Mouse (Mus musculus) ovary, postnatal 14 days (tissue): Measurements from ENCODE around the gene Cxadr.
"Not testable (repeated sequence)": the region's sequence is repeated elsewhere in the genome, so short reads cannot be mapped to it uniquely, and the experiment has no call there.

Experiments
- DNase-seq: peaks from one replicate; pipeline ENCODE4 v3.0.0; 2022; ENCODE audit warnings: low spot score

The Cxadr gene

DNA sequence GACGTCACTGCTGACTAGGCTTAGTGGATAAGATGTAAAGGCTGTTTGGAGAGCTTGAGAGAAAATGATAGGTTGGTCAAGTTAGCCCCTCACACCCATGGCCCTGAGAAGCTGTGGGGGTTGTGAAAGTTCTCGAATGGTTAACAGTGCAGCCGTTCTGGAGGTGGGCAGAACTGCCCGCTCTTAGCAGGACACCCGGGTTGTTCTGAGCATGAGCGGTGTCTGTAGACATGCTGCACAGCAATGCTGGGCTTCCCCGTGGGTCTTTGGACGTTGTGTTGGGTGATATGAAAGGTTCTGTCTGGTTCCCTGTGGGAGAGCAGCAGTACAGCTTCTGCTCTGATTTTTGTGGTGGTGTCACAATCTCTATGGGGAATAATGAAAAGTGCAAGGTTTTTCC is 5.3 kb downstream of the Cxadr start:
- no peak for DNase-seq

DNA sequence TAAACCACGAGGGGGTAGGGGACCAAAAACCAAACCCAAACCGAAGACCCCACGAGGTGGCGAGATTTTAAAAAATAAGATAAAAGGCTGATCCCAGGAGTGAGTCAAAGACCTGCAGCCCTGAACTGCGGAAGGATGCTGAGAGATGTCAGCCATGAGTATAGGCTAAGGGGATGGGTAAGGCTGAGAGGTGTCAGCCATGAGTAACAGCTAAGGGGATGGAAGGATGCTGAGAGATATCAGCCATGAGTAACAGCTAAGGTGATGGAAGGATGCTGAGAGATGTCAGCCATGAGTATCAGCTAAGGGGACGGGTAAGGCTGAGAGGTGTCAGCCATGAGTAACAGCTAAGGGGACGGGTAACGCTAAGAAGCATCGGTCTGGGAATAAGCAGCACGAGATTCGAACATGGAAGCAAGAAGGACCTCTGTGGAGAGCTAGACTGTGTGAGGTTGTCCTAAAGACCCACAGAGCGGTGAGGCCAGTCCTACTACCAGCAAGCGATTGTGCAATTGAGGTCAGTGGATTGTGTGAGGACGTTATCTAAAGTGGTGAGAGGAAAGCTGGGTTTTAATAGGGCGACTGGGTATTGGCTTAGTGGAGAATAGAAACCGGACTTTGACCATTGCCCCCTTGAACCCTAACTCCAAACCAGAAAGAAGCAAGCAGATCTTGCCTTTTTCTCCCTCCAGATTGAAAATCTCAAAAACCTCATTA is 6.3 kb downstream of the Cxadr start:
- no peak for DNase-seq

DNA sequence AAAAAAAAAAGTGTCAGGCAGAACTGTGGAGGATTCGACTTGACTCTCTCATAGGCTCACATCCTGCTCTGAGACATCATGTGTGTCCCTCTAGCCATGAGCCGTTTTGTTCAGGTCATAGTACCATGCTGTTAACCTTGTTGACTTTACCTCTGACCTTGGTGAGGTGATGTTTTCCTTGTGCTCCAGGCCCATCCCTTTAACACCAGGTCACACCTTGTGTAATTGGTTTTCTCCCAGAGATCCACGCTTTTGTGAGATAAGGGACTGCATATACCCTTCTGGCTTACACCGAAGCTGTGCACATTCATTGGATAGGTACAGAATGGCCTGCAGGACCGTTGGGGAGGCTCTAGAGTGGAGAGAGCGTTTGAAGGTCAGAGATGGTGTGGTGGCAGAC is 8.0 kb downstream of the Cxadr start:
- DNase-seq = no peak

DNA sequence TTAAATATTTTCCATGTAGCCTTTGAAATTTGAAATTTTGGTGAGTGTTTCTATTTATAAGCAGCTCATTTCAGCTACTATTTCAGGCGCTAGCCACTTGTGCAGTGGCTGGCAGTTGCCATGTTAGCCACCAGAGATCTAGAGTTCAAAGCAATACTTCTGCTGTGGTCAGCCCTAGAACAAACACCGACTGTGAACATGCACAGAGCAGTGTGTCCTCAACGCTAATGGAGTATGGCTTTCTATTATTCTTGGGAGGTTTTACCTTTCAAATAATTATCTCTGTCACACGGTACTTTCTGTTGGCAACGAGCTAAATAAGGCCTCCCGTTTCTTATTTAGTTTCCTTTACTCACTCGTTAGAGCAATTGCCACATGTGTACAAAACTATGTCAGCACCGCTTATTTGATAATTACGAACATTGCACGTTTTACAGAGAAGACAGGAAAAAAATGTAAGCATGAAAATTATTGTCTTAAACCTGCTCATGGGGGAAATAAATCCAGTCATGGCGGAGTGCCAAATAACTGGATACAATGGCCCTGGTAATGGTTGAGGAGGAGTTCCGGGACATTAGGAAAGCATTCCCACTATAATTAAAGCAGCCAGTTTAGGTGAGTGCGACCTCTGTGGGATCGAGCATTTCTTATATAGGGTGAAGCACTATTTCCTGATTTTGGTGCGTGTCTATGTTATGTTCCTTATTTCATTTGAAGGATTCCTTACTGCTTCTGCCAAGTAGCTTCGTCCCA is 12.0 kb downstream of the Cxadr start:
- no peak for DNase-seq

DNA sequence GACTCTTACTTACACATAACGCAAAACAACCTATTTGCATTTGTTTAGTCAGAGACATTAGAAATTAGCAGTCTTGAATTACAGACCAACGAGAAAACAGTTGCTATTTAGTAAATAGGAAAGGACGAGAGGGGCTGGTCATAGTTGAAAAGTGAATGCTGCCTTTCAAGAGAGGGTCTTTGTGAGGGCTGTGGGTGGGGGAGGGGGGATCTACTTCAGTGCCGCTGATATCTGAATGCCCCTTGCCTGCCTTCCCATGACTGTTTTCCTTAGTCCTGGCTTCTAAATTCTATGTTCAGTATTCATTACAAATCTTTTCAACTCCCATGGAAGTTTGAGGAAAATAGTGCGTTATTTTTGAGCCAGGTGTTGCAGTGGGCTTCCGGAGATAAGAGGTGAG is 12.7 kb downstream of the Cxadr start:
- DNase-seq = no peak

DNA sequence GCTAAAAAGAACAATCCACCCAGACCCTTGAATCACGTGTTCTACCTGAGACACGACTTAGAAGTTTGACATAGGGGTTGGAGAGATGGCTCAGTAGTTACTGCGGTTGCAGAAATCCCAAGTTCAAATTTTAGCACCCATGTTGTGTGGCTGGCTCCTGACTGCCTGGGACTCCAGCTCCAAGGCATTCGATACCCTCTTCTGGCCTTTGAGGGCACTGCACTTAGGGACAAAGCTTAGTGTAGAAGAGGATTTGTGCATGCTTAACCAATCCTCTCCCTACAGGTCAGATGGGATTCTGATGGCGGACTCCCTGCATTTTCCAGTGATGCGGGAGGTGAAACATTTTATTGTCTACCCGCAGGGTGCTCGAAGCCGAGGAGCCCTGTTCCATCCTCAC is 15.6 kb downstream of the Cxadr start:
- peak; percentile 34 for DNase-seq

DNA sequence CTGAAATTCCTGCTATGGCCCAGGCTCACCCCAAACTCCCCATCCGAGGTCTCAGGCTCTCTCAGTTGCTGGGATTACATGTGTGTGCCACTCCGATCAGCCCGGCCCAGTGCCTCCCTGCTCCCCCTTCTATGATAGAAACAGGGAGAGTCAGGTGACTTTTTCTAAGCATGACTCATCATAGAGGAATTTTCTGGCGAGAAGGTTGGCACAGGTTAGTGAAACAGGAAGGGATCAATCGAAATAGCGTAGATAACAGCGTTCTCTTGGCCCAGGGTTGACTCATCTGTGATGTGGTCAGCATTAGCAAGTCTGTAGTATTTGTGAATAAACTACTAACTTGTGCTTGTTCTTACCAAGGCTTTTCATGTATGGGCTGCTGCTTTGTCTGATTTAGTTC is 16.7 kb downstream of the Cxadr start:
- DNase-seq = no peak

DNA sequence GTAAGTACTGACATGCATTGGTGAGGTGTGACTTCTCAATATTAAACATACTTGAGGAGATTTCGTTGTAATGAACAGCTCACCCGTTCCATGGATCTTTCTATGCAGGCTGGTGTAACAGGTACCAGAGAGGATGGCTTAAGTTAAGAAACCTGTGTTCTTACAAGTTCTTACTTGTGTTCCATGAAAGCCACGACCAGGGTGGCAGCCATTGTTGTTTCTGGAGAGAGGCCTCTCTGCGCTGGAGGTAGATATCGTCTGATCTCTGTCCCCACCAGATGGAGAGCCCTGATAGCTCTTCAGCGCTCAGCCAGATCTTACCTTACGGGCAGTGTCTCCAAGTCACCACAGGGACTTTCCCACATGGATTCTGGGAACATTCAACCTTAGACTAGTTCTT is 18.4 kb downstream of the Cxadr start:
- DNase-seq = no peak

DNA sequence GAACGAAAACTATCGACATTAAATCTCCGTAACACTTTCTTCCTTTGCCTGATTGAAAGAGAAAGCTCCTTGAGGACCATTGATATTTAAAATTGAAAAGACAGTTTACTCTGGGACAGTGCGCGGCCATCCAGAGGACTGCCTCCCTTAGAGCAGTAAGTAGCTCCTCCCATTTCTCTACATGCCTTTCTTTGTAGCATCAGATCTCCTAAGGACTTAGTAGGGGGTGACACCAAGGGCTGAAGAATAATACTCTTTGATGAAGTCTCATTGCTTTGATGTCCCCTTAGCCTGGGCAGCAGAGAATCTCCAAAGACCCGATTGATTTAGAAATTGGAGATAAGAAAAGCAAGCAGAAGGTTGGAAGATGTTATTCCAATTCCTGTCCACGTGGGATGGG is 20.3 kb downstream of the Cxadr start:
- no peak for DNase-seq

DNA sequence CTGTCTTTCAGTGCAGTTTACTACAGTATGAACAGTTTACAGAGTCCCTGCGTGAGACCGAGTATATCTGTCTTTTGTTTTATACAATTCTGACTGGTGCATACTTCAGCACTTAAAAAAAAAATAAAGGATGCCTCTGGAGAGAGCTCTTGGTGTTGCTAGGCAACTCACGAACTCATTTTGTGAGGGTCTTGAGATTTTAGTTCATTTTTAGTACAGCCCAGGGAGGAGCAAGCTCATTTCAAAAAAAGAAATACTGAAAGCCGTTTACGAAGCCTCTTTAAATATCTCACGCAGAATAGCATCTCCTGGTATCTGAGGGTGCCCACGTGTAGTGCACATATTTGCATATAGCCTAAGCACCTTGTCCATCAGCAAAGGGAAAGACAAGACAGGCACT is 20.9 kb downstream of the Cxadr start:
- DNase-seq = no peak

DNA sequence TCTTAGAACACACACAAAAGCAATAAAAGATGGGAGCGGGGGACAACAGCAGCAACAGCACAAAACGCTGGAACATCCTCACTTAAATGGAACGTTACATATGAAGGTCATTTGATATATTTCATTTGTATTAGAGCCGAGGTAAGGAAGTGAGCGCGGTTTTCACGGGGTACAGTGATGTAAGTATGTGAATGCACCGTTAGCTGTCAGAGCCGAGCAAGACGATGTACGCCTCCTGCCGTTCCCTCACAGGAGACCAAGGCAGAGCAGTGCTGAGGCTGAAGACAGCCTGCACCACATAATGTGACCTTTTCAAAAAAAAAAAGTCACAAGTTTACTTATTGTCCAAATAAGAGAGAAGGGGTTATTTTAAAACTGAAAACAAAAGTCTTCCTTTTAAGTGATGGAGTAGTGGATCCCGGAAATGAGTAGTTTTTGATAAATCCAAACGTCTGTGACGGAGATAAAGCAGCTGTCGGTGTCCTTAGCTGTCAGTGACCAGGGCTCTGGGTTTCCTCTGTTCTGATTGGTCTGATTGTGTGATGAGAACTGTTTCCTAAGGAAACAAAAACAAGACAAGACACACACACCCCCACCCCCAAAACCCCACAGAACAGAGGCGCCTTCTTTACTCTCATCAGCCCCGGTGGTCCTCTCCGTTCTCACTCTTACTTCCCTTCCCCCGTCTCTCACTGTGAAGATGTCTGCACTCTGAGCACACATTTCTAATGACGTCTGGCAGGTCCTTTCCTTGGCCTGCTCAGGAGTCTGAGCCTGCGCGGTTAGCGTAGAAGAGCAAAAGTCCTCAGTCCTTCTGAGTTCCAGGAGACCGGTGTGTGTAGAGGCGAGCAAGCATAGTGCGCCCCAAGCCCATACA is 24.9 kb downstream of the Cxadr start:
- no peak for DNase-seq

DNA sequence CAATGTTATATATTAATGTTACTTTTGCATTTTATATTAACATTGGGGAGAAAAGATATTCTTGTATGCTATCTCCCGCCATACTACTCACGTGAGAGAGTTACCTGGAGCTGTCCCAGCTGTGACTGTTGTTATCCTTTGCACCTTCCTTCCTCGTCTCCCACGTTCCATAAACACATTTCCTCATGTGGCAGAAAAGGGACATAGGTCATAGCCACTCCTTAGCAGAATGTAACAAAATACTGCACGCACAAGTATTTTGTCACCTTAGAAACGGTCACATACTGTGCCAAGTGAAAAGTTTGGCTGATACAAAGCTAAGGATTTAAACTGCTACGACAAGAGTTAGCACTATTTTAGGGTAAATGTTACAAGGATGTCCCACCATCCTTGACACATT is 26.3 kb downstream of the Cxadr start:
- DNase-seq = no peak

DNA sequence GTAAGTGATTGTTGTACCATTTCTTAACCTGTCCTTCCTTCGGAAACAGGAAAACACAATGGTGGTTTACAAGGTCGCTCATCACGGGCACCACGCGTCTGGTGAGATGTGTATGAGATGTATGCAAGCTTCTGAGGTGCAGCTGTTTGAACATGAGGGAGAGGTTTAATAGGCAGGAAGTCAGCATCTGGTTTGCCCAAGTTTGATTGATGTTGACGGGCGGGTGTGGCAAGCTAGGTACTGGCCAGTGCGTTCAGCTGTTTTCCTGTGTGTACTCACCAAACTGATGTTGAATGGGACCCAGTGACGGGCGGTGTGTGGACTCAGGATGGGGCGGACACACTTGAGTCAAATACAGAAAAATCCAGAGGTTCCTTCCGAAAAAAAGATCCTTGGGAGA is 26.7 kb downstream of the Cxadr start:
- no peak for DNase-seq

DNA sequence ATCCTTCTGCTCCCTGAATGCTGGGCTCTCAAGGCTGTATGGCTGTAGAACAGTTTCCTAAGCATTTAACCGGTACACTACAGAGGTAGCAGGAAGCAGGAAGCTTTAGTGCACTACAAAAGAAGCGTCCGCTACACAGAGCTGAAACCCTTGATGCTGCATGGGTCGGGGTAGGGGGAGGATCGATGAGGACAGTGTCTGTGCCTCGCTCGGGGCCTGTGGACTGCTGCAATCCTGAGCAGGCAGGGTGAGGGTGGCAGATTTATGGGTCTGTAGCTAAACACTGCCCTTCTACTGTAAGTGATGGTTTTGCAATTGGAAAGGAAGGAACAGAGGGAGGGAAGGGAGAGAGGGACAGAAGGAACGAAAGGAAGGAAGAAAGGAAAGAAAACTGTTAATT is 35.9 kb downstream of the Cxadr start:
- DNase-seq = no peak

DNA sequence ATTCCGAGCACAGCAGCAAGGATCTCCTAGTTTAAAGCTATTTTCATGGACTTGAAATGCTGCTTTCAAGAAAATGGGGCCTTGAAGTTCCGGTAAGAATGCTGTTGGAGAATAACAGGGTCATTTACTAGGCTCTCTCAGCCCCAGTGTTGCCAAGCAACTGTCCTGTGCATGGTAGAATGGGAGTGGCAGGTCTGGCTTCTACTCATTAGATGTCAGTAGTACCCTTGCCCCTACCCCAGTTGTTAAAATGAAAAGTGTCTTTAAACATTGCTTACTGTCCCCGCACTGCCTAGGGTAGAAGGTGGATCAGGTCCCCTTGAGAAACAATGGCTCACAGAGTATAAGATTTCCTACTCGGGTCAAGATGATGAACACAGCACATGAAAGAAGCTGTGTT is 40.1 kb downstream of the Cxadr start:
- DNase-seq = no peak

DNA sequence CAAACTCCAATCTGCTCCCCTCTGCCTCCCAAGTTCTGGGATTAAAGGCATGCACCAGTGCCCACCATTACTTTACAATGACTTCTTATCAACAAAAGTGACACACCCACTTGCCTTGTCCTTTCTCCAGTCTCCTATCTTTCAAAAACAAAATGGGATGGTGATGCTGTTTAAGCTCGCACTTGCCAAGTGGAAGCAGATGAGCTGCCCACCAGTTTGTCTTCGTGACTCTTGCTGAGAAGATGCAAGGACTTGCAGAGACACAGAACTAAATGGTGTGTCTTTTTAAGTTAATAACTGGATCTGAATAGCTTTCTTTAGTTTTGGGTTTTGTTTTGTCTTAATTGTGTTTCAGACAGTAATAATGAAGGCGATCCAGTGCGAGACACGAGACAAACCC is 41.5 kb downstream of the Cxadr start:
- DNase-seq = no peak

DNA sequence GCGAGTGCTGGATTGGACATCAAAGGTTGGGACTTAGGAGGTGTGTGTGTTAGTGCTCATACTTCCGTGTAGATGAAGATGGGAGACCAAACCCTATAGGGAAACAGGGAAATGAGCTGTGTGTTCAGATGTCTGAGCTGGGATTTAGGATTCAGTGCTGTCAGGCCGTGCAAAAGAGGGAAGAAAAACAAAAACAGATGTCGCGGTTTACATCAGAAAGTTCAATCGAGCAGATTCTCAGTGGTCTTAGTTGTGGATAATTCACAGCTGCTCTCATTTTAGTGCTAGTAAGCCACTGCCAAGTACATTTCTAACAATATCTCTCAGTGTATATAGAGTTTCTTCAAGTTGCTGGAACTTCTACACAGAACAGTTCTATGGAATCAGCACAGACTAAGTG is 42.5 kb downstream of the Cxadr start:
- DNase-seq = no peak

DNA sequence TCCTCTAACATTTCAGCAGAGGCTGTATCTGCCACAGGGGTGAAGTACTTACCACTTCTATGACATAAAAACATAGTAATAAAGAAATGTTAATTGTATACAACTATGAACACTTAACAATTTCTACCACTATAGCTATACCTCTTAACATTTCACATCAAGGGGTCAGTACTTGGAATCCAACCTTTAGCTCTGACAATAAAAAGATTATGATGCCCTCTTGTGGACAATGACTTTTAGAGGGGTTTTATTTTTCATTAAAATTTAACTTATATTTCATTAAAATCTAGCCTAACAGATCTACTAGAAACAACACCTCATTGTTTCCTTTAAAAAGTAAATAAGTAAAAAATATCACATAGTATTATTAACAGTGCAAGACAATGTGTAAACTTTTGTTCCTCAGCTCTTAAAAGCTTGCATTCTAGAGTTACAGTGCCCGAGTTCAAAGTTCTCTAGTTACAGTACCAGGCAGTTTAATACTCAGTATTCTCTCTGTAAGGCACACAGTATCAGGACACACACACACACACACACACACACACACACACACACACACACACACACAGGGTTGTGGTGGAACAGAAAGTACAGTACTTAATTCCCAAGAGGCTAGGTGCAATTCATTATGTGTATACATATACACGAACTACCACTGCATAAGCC is 45.5 kb downstream of the Cxadr start:
- no peak for DNase-seq

DNA sequence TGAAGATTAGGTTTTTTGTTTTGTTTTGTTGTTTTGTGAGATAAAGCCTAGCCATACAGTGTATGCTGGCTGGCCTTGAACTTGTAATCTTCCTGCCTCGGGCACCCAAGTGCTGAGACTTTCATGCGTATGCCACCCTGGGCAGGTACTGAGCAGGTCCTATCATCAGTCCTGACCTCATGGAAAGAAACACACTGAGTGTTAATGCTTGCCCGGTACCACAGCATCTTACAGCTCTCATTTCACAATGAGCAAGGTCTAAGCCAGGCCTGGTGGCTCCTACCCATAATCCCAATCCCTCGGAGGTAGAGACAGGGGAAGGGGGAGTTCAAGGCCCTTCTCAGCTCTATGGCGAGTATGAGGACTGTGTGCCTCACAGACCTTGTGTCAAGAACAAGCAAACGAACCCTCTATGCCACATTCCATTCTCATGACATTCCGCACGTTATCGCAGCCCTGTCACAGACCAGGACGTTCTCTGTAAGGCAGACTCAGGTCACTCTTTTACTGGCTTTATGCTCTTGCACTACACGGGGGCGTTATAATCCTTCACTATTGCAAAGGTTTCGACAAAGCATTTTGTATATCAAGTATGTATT is 46.1 kb downstream of the Cxadr start:
- no peak for DNase-seq

DNA sequence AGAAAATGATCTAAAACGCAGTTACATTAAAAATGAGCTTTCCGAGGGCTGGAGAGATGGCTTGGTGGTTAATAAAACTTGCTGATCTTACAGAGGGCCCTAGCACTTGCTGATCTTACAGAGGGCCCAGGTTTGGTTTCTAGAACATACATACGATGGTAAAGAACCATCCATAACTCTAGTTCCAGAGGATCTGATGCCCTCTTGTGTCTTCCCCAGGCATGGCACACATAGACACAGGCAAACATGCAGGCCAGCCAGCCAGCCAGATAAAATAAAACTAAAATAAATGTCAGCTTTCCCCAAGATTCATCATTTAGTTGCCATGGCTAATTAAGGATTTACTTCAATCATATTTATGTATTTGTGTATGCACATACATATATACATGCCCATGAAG is 56.5 kb downstream of the Cxadr start:
- no peak for DNase-seq

DNA sequence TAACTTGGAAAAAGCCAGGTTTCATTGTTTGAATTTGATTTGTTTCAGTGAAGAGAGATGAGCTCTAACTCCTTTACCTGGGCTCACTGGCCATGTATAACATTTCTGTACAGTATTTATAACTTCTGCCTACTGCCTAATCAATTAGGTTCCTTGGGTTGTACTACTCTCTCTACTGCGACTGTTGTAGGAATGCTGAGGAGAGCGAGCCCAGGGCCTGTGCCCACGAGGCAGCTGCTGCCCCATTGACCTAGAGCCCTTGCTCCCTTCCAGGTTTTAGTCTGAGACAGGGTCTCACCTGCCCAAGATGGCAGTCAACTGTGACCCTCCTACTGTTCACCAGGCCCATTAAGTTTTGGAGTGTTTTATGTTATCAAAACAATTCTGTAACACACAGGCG is 60.2 kb downstream of the Cxadr start:
- DNase-seq = no peak

DNA sequence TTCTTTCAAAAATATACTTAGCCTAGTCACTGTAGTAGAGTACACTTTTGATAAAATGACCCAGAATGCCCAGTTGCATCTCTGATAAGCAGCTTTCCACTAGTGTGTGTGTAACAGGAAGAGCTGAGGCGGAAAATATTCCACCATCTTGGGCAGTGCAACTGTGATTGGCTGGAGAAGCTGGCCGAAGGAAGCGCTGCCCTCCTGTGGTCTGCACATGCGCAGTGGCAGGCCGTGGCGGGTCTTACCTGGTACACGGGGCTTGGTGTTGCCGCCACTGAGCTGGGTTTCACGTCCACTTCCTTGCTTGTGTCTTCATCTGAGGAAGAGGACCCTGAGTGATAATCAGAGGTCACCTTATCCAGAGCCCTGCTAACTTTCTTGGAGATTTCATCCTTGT is 63.3 kb downstream of the Cxadr start:
- not testable (repeated sequence) for DNase-seq
